Mouse (Mus musculus): ENCODE data around the gene Plekha5. TPM values are rescaled to one million over a fixed set of nuclear protein-coding genes. Genes with fewer than 3 reads are reported as not detected.
"Not testable (repeated sequence)": the region's sequence is repeated elsewhere in the genome, so short reads cannot be mapped to it uniquely, and the experiment has no call there.

Gene Plekha5
- total RNA-seq, 1 experiment from 2014 or later, result 30.1 TPM

GRCm38 (mm10) chr6:140528414-140528813 is 104.6 kb downstream of the Plekha5 start:
- DNase-seq, result no peak

- DNase-seq, result not testable (repeated sequence)
These were observed 109.0 kb downstream of the Plekha5 start for GRCm38 (mm10) chr6:140532858-140533257.

GRCm38 (mm10) chr6:140533606-140534005 is 109.8 kb downstream of the Plekha5 start:
- DNase-seq, result no peak

GRCm38 (mm10) chr6:140535504-140535903 is 111.7 kb downstream of the Plekha5 start:
- peak; percentile 71 for DNase-seq

- DNase-seq, result no peak
These were observed 118.1 kb downstream of the Plekha5 start for GRCm38 (mm10) chr6:140541919-140542318.

- DNase-seq, result no peak
These were observed 119.3 kb downstream of the Plekha5 start for GRCm38 (mm10) chr6:140543005-140543794.

GRCm38 (mm10) chr6:140546095-140546494 is 122.2 kb downstream of the Plekha5 start:
- peak; percentile 24 for DNase-seq

GRCm38 (mm10) chr6:140546648-140547201 is 122.9 kb downstream of the Plekha5 start:
- peak; percentile 19 for DNase-seq

- no peak for DNase-seq
These were observed 123.5 kb downstream of the Plekha5 start for GRCm38 (mm10) chr6:140547203-140547944.

GRCm38 (mm10) chr6:140548082-140548769 is 124.4 kb downstream of the Plekha5 start:
- DNase-seq, result peak; percentile 44

- DNase-seq, result peak; percentile 39
These were observed 126.9 kb downstream of the Plekha5 start for GRCm38 (mm10) chr6:140550741-140551140.

- no peak for DNase-seq
These were observed 130.4 kb downstream of the Plekha5 start for GRCm38 (mm10) chr6:140554261-140554660.

GRCm38 (mm10) chr6:140559411-140559810 is 135.6 kb downstream of the Plekha5 start:
- no peak for DNase-seq

GRCm38 (mm10) chr6:140561151-140561916 is 137.5 kb downstream of the Plekha5 start:
- DNase-seq, result no peak

- DNase-seq, result peak; percentile 59
These were observed 138.2 kb downstream of the Plekha5 start for GRCm38 (mm10) chr6:140561917-140562590.

- no peak for DNase-seq
These were observed 143.3 kb downstream of the Plekha5 start for GRCm38 (mm10) chr6:140567199-140567598.

GRCm38 (mm10) chr6:140567897-140568296 is 144.0 kb downstream of the Plekha5 start:
- no peak for DNase-seq

GRCm38 (mm10) chr6:140570152-140570551 is 146.3 kb downstream of the Plekha5 start:
- peak; percentile 41 for DNase-seq

GRCm38 (mm10) chr6:140574943-140575342 is 151.1 kb downstream of the Plekha5 start:
- DNase-seq, result no peak

- no peak for DNase-seq
These were observed 152.3 kb downstream of the Plekha5 start for GRCm38 (mm10) chr6:140576133-140576532.

Measured in adrenal gland, postnatal 14 days (tissue).